12 mouse cellular contexts compared by ENCODE assay signal in the genomic region with DNA sequence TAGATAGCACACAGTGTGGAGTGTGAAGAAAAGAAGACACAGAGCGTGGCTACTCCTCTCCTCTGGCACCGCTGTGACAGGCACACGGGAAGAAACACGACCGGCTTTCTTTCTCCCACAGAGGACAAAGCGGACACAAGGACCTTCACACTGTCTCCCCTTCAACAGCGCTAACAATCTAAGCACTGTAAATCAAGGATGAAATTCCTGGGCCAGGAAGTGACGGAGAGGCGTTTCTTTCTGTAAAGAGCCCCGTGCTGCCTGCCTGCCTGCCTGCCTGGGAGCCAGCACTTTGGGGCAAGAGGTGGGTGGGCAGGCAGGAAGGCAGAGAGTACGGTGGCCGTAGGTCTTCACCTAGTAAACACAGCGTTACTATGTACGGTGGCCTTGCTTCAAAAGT. TPM values are rescaled to one million over a fixed set of nuclear protein-coding genes. Genes with fewer than 3 reads are reported as not detected.
DNase-seq lines count a peak whose midpoint lies in the region; ATAC-seq lines count a peak whose summit lies in the region.
"Had no signal": no experiment of that assay in that cellular context is flagged by ENCODE, and none has a peak within 500 bp of the region (broad histone marks: within the 10 kb centered on the region; RNA-seq: fewer than 3 reads in every experiment).

No protein-coding gene starts in this region.

- DNase-seq in heart, embryonic 10.5 days (ENCODE audit: low spot score): no peak
- no peak for DNase-seq in heart, postnatal 36 days
- DNase-seq in kidney, adult 8-10 months: no peak
- DNase-seq in embryonic facial prominence, embryonic 10.5 days (ENCODE audit: low spot score): no peak
- no peak for DNase-seq in embryo, embryonic 10 days (ENCODE audit: low spot score)
- DNase-seq: B cell, adult 2 months; cerebellum, postnatal 25 days; kidney, postnatal 4 days; liver, postnatal 0 days had no signal

- peak overlapping the region; percentile 26 for H3K4me2 ChIP-seq in kidney, embryonic 16.5 days (replicated peaks; ENCODE audit: low read depth, low read length)
- H3K4me2 ChIP-seq in limb, embryonic 12.5 days: peak overlapping the region; percentile 9; the same call in 1 of the 2 replicates

- 36% methylated on average over 14 of the region's 14 CpGs for WGBS in heart, embryonic 10.5 days
- 10% methylated on average over 14 of the region's 14 CpGs for WGBS in kidney, embryonic 16.5 days
- WGBS in embryonic facial prominence, embryonic 10.5 days: 44% methylated on average over 14 of the region's 14 CpGs
- 41% methylated on average over 14 of the region's 14 CpGs for WGBS in limb, embryonic 12.5 days

- no peaks in the 10 kb centered on the region for H3K27me3 ChIP-seq in heart, embryonic 10.5 days (ENCODE audit: insufficient read depth, poor library complexity, severe bottlenecking)
- no peaks in the 10 kb centered on the region for H3K27me3 ChIP-seq in kidney, embryonic 16.5 days (ENCODE audit: insufficient read depth, low read length)
- no peaks in the 10 kb centered on the region for H3K27me3 ChIP-seq in embryonic facial prominence, embryonic 10.5 days (replicated peaks; ENCODE audit: low read depth, poor library complexity, severe bottlenecking)
- H3K27me3 ChIP-seq in limb, embryonic 12.5 days: no peaks in the 10 kb centered on the region; the same call in none of the 2 replicates

- H3K27ac ChIP-seq in heart, embryonic 10.5 days: peak overlapping the region; percentile 81
- no peak overlapping the region for H3K27ac ChIP-seq in kidney, embryonic 16.5 days (ENCODE audit: low read length)
- H3K27ac ChIP-seq in embryonic facial prominence, embryonic 10.5 days (replicated peaks): peak overlapping the region; percentile 26; the same call in 1 of the 2 replicates
- 0 out of 2 replicates have a peak overlapping the region, but pooled peaks have one; percentile 17 for H3K27ac ChIP-seq in limb, embryonic 12.5 days

- H3K9ac ChIP-seq in kidney, embryonic 16.5 days (replicated peaks; ENCODE audit: low read length): 0 out of 2 replicates have a peak overlapping the region, but pooled peaks have one; percentile 1
- no peak overlapping the region for H3K9ac ChIP-seq in limb, embryonic 12.5 days (replicated peaks)
- H3K9ac ChIP-seq: liver, postnatal 0 days had no signal

- no peaks in the 10 kb centered on the region for H3K9me3 ChIP-seq in heart, embryonic 10.5 days
- no peaks in the 10 kb centered on the region for H3K9me3 ChIP-seq in kidney, embryonic 16.5 days (ENCODE audit: low read length)
- H3K9me3 ChIP-seq in embryonic facial prominence, embryonic 10.5 days: no peaks in the 10 kb centered on the region
- H3K9me3 ChIP-seq in limb, embryonic 12.5 days: no peaks in the 10 kb centered on the region

- H3K4me1 ChIP-seq in heart, embryonic 10.5 days: peaks cover 62% of the 10 kb centered on the region
- peaks cover 69% of the 10 kb centered on the region for H3K4me1 ChIP-seq in kidney, embryonic 16.5 days (ENCODE audit: insufficient read depth, low read length)
- H3K4me1 ChIP-seq in embryonic facial prominence, embryonic 10.5 days: peaks cover 72% of the 10 kb centered on the region
- H3K4me1 ChIP-seq in limb, embryonic 12.5 days (replicated peaks): peaks cover 78% of the 10 kb centered on the region

- intact Hi-C loops in heart, postnatal 36 days (cut with DNase I): no loop called here

- no peak for ATAC-seq in kidney, embryonic 16.5 days (ENCODE audit: low FRiP score, low TSS enrichment)
- ATAC-seq in limb, embryonic 12.5 days (ENCODE audit: insufficient number of reproducible peaks, insufficient read depth, low FRiP score, low TSS enrichment, low read depth): no peak
- no peak for ATAC-seq in inflammation-experienced regulatory T-cells, adult 6 months
- ATAC-seq: liver, postnatal 0 days had no signal

- H3K36me3 ChIP-seq in heart, embryonic 10.5 days: no peaks in the 10 kb centered on the region
- H3K36me3 ChIP-seq in kidney, embryonic 16.5 days (ENCODE audit: insufficient read depth, low read length): no peaks in the 10 kb centered on the region; the same call in 1 of the 2 replicates
- no peaks in the 10 kb centered on the region for H3K36me3 ChIP-seq in embryonic facial prominence, embryonic 10.5 days (replicated peaks)
- H3K36me3 ChIP-seq in limb, embryonic 12.5 days: no peaks in the 10 kb centered on the region

- peak overlapping the region; percentile 42 for H3K4me3 ChIP-seq in heart, embryonic 10.5 days
- no peak overlapping the region for H3K4me3 ChIP-seq in kidney, embryonic 16.5 days (ENCODE audit: low read length)
- no peak overlapping the region for H3K4me3 ChIP-seq in embryonic facial prominence, embryonic 10.5 days
- no peak overlapping the region for H3K4me3 ChIP-seq in limb, embryonic 12.5 days (replicated peaks)

RNA-seq across cellular contexts. Expression of gene Pex14, which starts 42.2 kb away (rescaled TPM):
- polyA plus RNA-seq in heart, embryonic 10.5 days (2016; fragmentation: Nextera tagmentation; extraction: Ambion mirVana): 53.6 and 59.7 TPM in 2 replicates
- total RNA-seq in heart, postnatal 36 days (2021): 10 to 100 TPM; 21.5 to 23.5 TPM
- polyA plus RNA-seq in kidney, embryonic 16.5 days (2015; fragmentation: Nextera tagmentation; extraction: Ambion mirVana): 65.0 and 67.3 TPM in 2 replicates
- polyA plus RNA-seq in embryonic facial prominence, embryonic 10.5 days (2016; fragmentation: Nextera tagmentation; extraction: Ambion mirVana): 59.0 and 60.7 TPM in 2 replicates
- 55.2 and 55.9 TPM in 2 replicates for polyA plus RNA-seq in limb, embryonic 12.5 days (2016; fragmentation: Nextera tagmentation; extraction: Ambion mirVana)
- 10 to 100 TPM; 13.0 to 18.4 (median 14.2) TPM for polyA plus RNA-seq in inflammation-experienced regulatory T-cells, adult 6 months (2017; shearing (Covaris generic))

RNA-seq across cellular contexts. Expression of gene Dffa, which starts 46.5 kb away (rescaled TPM):
- polyA plus RNA-seq in heart, embryonic 10.5 days (2016; fragmentation: Nextera tagmentation; extraction: Ambion mirVana): 43.4 and 48.9 TPM in 2 replicates
- 10 to 100 TPM; 35.6 to 41.7 TPM for total RNA-seq in heart, postnatal 36 days (2021)
- polyA plus RNA-seq in kidney, embryonic 16.5 days (2015; fragmentation: Nextera tagmentation; extraction: Ambion mirVana): 39.0 and 40.2 TPM in 2 replicates
- polyA plus RNA-seq in embryonic facial prominence, embryonic 10.5 days (2016; fragmentation: Nextera tagmentation; extraction: Ambion mirVana): 34.2 and 36.9 TPM in 2 replicates
- polyA plus RNA-seq in limb, embryonic 12.5 days (2016; fragmentation: Nextera tagmentation; extraction: Ambion mirVana): 29.8 and 30.6 TPM in 2 replicates
- 10 to 100 TPM; 24.4 to 29.2 (median 26.3) TPM for polyA plus RNA-seq in inflammation-experienced regulatory T-cells, adult 6 months (2017; shearing (Covaris generic))
